Mouse (Mus musculus) MEL (cell line): ENCODE results near the gene Asic5.

ENCODE experiments used
- CHD2 ChIP-seq: IDR thresholded peaks from 2 replicates; pipeline ENCODE4 v1.6.1; 2011; ENCODE audit warnings: low read length, improper control_type of control experiment
- CTCF ChIP-seq, 3 experiments: IDR thresholded peaks in 2 of 3; conservative IDR thresholded peaks in 1 of 3; 2 replicates each; pipeline ENCODE4 v1.5.1; 2011 to 2012; ENCODE audit warnings: low read length in 3 of 3, low read depth in 2 of 3, mild to moderate bottlenecking in 2 of 3, improper control_type of control experiment in 1 of 3, inconsistent platforms in 1 of 3, mixed read lengths in 1 of 3, moderate library complexity in 1 of 3; ENCODE audit not compliant: control insufficient read depth in 1 of 3, insufficient read depth in 1 of 3, poor library complexity in 1 of 3, severe bottlenecking in 1 of 3
- E2F4 ChIP-seq: IDR thresholded peaks from 2 replicates; pipeline ENCODE4 v1.6.1; 2011; ENCODE audit warnings: low read depth, low read length, improper control_type of control experiment, borderline replicate concordance
- ELF1 ChIP-seq: IDR thresholded peaks from 2 replicates; pipeline ENCODE4 v1.6.1; 2014; ENCODE audit warnings: low read depth, mild to moderate bottlenecking, inconsistent platforms, low read length, improper control_type of control experiment, moderate library complexity
- EP300 ChIP-seq, 2 experiments: IDR thresholded peaks; 2 replicates each; pipeline ENCODE4 v1.6.1; 2011; ENCODE audit warnings: improper control_type of control experiment in 2 of 2, low read length in 2 of 2, low read depth in 1 of 2, mild to moderate bottlenecking in 1 of 2
- GATA1 ChIP-seq: IDR thresholded peaks from 2 replicates; pipeline ENCODE4 v1.6.1; 2011; ENCODE audit warnings: low read depth, low read length, improper control_type of control experiment
- MAX ChIP-seq: IDR thresholded peaks from 2 replicates; pipeline ENCODE4 v1.6.1; 2011; ENCODE audit warnings: low read length, improper control_type of control experiment
- MXI1 ChIP-seq: IDR thresholded peaks from 2 replicates; pipeline ENCODE4 v1.6.1; 2011; ENCODE audit warnings: mild to moderate bottlenecking, low read depth, low read length, improper control_type of control experiment
- NELFE ChIP-seq: IDR thresholded peaks from 2 replicates; pipeline ENCODE4 v1.6.1; 2011; ENCODE audit warnings: low read depth, low read length, improper control_type of control experiment
- POLR2A ChIP-seq, 2 experiments: IDR thresholded peaks; 2 replicates each; pipeline ENCODE4 v1.6.1; 2011 to 2012; ENCODE audit warnings: low read length in 2 of 2, mild to moderate bottlenecking in 2 of 2, control low read depth in 1 of 2, improper control_type of control experiment in 1 of 2, low read depth in 1 of 2, moderate library complexity in 1 of 2; ENCODE audit not compliant: control insufficient read depth in 1 of 2, insufficient read depth in 1 of 2, poor library complexity in 1 of 2
- RAD21 ChIP-seq: IDR thresholded peaks from 2 replicates; pipeline ENCODE4 v1.6.1; 2011; ENCODE audit warnings: mild to moderate bottlenecking, low read depth, low read length, improper control_type of control experiment
- ZKSCAN1 ChIP-seq: IDR thresholded peaks from 2 replicates; pipeline ENCODE4 v1.6.1; 2012; ENCODE audit warnings: low read depth, mild to moderate bottlenecking, inconsistent platforms, low read length, improper control_type of control experiment, moderate library complexity
- ZNF384 ChIP-seq: IDR thresholded peaks from 2 replicates; pipeline ENCODE4 v1.6.1; 2012; ENCODE audit warnings: low read depth, mild to moderate bottlenecking, inconsistent platforms, low read length, improper control_type of control experiment

- TF ChIP-seq CTCF (IDR thresholded peaks at IDR 0.05 in 2 of 3, conservative IDR thresholded peaks at IDR 0.05 in 1 of 3; ENCODE audit: control insufficient read depth in 1 of 3, insufficient read depth in 1 of 3, low read depth in 2 of 3, low read length in 3 of 3, poor library complexity in 1 of 3, severe bottlenecking in 1 of 3) (no peak), ZKSCAN1 (no peak), POLR2A (IDR thresholded peaks at IDR 0.05; ENCODE audit: control insufficient read depth in 1 of 2, insufficient read depth in 1 of 2, low read depth in 1 of 2, low read length in 2 of 2, poor library complexity in 1 of 2) (no peak), ZNF384 (no peak), EP300 (IDR thresholded peaks at IDR 0.05; ENCODE audit: low read depth in 1 of 2, low read length in 2 of 2) (no peak), E2F4 (no peak), MAX (no peak), ELF1 (no peak), RAD21 (no peak), NELFE (no peak), CHD2 (no peak), MXI1 (no peak), GATA1 (no peak)
These were observed 39.7 kb upstream of the Asic5 start for GRCm38 (mm10) chr3:81942341-81942740.
